Comparison of ENCODE assay signal across 28 mouse cellular contexts in the genomic region with DNA sequence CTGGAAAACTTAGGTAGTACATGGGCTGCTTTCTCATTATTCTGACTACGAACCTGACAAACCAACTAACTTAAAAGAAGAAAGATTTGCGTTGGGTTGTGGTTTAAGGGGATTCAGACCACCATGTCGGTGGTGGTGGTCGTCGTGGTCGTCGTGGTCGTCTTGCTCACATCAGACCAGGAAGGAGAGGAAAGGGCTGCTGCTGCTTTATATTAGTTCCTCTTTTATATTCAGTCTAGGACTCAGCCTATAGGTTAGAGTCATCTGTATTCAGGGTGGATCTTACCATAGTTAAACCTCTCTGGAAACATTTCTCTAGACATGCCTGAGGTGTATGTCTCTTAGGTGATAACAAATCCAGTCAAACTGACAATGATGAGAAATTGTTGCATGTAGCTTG. TPM values are rescaled to one million over a fixed set of nuclear protein-coding genes. Genes with fewer than 3 reads are reported as not detected.
DNase-seq lines count a peak whose midpoint lies in the region; ATAC-seq and TF ChIP-seq lines count a peak whose summit lies in the region.
"Had no signal": no experiment of that assay in that cellular context is flagged by ENCODE, and none has a peak within 500 bp of the region (broad histone marks: within the 10 kb centered on the region; RNA-seq: fewer than 3 reads in every experiment).

No protein-coding gene starts in this region.

- H3K27me3 ChIP-seq in CH12.LX (replicated peaks), result no peaks in the 10 kb centered on the region
- H3K27me3 ChIP-seq in kidney, embryonic 15.5 days, result no peaks in the 10 kb centered on the region
- H3K27me3 ChIP-seq: embryonic facial prominence, embryonic 13.5 days; forebrain, embryonic 12.5 days; forebrain, embryonic 15.5 days; heart, embryonic 12.5 days; heart, embryonic 15.5 days had no signal

- 97% methylated on average over 8 of the region's 8 CpGs for WGBS in kidney, embryonic 15.5 days

- no peak for TF ChIP-seq CTCF in CH12.LX (conservative IDR thresholded peaks at IDR 0.05 in 1 of 2, IDR thresholded peaks at IDR 0.05 in 1 of 2; ENCODE audit: low read depth in 2 of 2, low read length in 2 of 2)

- H3K9ac ChIP-seq in CH12.LX (ENCODE audit: insufficient read depth, low read depth), result no peak overlapping the region
- H3K9ac ChIP-seq in kidney, embryonic 15.5 days, result no peak overlapping the region
- H3K9ac ChIP-seq: embryonic facial prominence, embryonic 13.5 days; forebrain, embryonic 12.5 days; forebrain, embryonic 15.5 days; heart, embryonic 12.5 days; heart, embryonic 15.5 days; hindbrain, embryonic 14.5 days had no signal

- H3K4me3 ChIP-seq in CH12.LX (replicated peaks in 1 of 3; ENCODE audit: low read depth in 2 of 3, low read length in 2 of 3, poor library complexity in 1 of 3), result no peak overlapping the region
- H3K4me3 ChIP-seq in kidney, embryonic 15.5 days (replicated peaks), result no peak overlapping the region
- H3K4me3 ChIP-seq: embryonic facial prominence, embryonic 10.5 days; embryonic facial prominence, embryonic 13.5 days; erythroblast, embryonic 14.5 days; forebrain, embryonic 12.5 days; forebrain, embryonic 15.5 days; gastrocnemius, adult 2 months; heart, embryonic 12.5 days; heart, embryonic 15.5 days had no signal

- H3K79me2 ChIP-seq in CH12.LX (replicated peaks; ENCODE audit: control insufficient read depth, extremely low read depth, insufficient read depth, poor library complexity, severe bottlenecking), result no peaks in the 10 kb centered on the region

- H3K9me3 ChIP-seq in CH12.LX (replicated peaks; ENCODE audit: low read length), result no peaks in the 10 kb centered on the region
- H3K9me3 ChIP-seq in kidney, embryonic 15.5 days (replicated peaks), result no peaks in the 10 kb centered on the region
- H3K9me3 ChIP-seq: embryonic facial prominence, embryonic 10.5 days; embryonic facial prominence, embryonic 13.5 days; forebrain, embryonic 12.5 days; forebrain, embryonic 15.5 days; heart, embryonic 12.5 days; heart, embryonic 15.5 days had no signal

- peak; percentile 5 for DNase-seq in CH12.LX (ENCODE audit: extremely low read depth)
- no peak for DNase-seq in thymus, postnatal 25 days
- DNase-seq in right cerebral cortex, postnatal 25 days, result no peak
- DNase-seq: adrenal gland, adult 2 months; adrenal gland, postnatal 14 days; cerebellum, adult 11 months; cerebellum, adult 2 months; cerebellum, adult 9-11 months; cerebellum, postnatal 25 days; embryo, embryonic 11 days; gastrocnemius, adult 2 months; gastrocnemius, postnatal 14 days; heart, adult 18-20 months; heart, postnatal 10 days; heart, postnatal 36 days; kidney, adult 11 months had no signal

- in situ Hi-C loops in CH12.LX (cut with MboI; ENCODE audit: low pct_ligation_motif_present, low pct_unique_long_range_greater_than_20kb, low sequenced_read_pairs), result no loop called here

- no peak overlapping the region for H3K4me2 ChIP-seq in CH12.LX (ENCODE audit: insufficient read depth, low read depth, poor library complexity, severe bottlenecking)
- H3K4me2 ChIP-seq in kidney, embryonic 15.5 days, result no peak overlapping the region
- H3K4me2 ChIP-seq: embryonic facial prominence, embryonic 13.5 days; forebrain, embryonic 12.5 days; forebrain, embryonic 15.5 days; heart, embryonic 12.5 days; heart, embryonic 15.5 days; hindbrain, embryonic 14.5 days had no signal

- ATAC-seq in common myeloid progenitor, adult 5-6 weeks (replicated peaks; ENCODE audit: low read depth, poor library complexity, severe bottlenecking), result peak; percentile 74
- 0 out of 2 replicates have a peak, but pooled peaks have one; percentile 21 for ATAC-seq in megakaryocyte, adult 5-6 weeks (ENCODE audit: poor library complexity, severe bottlenecking)
- no peak for ATAC-seq in kidney, embryonic 15.5 days (replicated peaks; ENCODE audit: low FRiP score)
- ATAC-seq: CD4-positive, CD25-positive, alpha-beta regulatory T cell, adult 4 months; forebrain, embryonic 15.5 days had no signal

- TF ChIP-seq EP300 in CH12.LX (IDR thresholded peaks at IDR 0.05; ENCODE audit: low read length), result no peak

- dilution Hi-C loops in CH12.LX (cut with MboI; ENCODE audit: extremely low pct_ligation_motif_present, extremely low pct_unique_long_range_greater_than_20kb, low sequenced_read_pairs), result no loop called here

- H3K36me3 ChIP-seq in CH12.LX (replicated peaks in 1 of 2; ENCODE audit: control insufficient read depth in 1 of 2, insufficient read depth in 1 of 2, low read length in 1 of 2), result peaks cover 54 to 84% of the 10 kb centered on the region in 2 experiments
- H3K36me3 ChIP-seq in kidney, embryonic 15.5 days, result peaks cover 62% of the 10 kb centered on the region

- no peak overlapping the region for H3K27ac ChIP-seq in CH12.LX (ENCODE audit: insufficient read depth, low read depth)
- no peak overlapping the region for H3K27ac ChIP-seq in kidney, embryonic 15.5 days
- H3K27ac ChIP-seq: embryonic facial prominence, embryonic 10.5 days; embryonic facial prominence, embryonic 13.5 days; forebrain, embryonic 12.5 days; forebrain, embryonic 15.5 days; gastrocnemius, adult 2 months; heart, embryonic 15.5 days; hindbrain, embryonic 14.5 days had no signal

- peaks cover 3 to 4% of the 10 kb centered on the region in 2 experiments; a peak in 2 of 4 replicates for H3K4me1 ChIP-seq in CH12.LX (ENCODE audit: control insufficient read depth in 1 of 2, insufficient read depth in 2 of 2)
- no peaks in the 10 kb centered on the region for H3K4me1 ChIP-seq in kidney, embryonic 15.5 days
- H3K4me1 ChIP-seq: embryonic facial prominence, embryonic 10.5 days; embryonic facial prominence, embryonic 13.5 days; forebrain, embryonic 12.5 days; forebrain, embryonic 15.5 days; heart, embryonic 15.5 days had no signal

- no peak for TF ChIP-seq RAD21 in CH12.LX (IDR thresholded peaks at IDR 0.05; ENCODE audit: low read depth, low read length)

- TF ChIP-seq POLR2A in CH12.LX (IDR thresholded peaks at IDR 0.05; ENCODE audit: low read depth, low read length), result no peak

TF ChIP-seq in CH12.LX, 34 proteins besides CTCF, POLR2A, EP300 and RAD21:
- TF ChIP-seq MAX (IDR thresholded peaks at IDR 0.05; ENCODE audit: low read length) (no peak), MEF2A (IDR thresholded peaks at IDR 0.05; ENCODE audit: borderline replicate concordance, low read depth, low read length) (no peak), SMC3 (IDR thresholded peaks at IDR 0.05; ENCODE audit: low read depth, low read length) (no peak), POLR2AphosphoS2 (IDR thresholded peaks at IDR 0.05; ENCODE audit: low read depth, low read length) (no peak), GABPA (IDR thresholded peaks at IDR 0.05; ENCODE audit: insufficient replicate concordance, low read depth, low read length) (no peak), UBTF (IDR thresholded peaks at IDR 0.05; ENCODE audit: low read depth, low read length) (no peak), HCFC1 (IDR thresholded peaks at IDR 0.05; ENCODE audit: low read depth, low read length) (no peak), KAT2A (IDR thresholded peaks at IDR 0.05; ENCODE audit: insufficient replicate concordance, low read length) (no peak), PAX5 (IDR thresholded peaks at IDR 0.05; ENCODE audit: low read length) (no peak), USF1 (IDR thresholded peaks at IDR 0.05; ENCODE audit: low read depth, low read length) (no peak), TBP (conservative IDR thresholded peaks at IDR 0.05; ENCODE audit: low read depth, low read length) (no peak)

RNA-seq across cellular contexts. Expression of a gene that starts 19.0 kb away (rescaled TPM):
- total RNA-seq in CH12.LX (2012; rRNA removed) (25.9 and 26.6 TPM in 2 replicates), CH12.LX (2014; rRNA removed) (34.5 and 36.6 TPM in 2 replicates)
- polyA plus RNA-seq in CH12.LX (2012; ENCODE audit: insufficient read length, low read depth), result 42.2 and 49.6 TPM in 2 replicates
- total RNA-seq in common myeloid progenitor, adult 5-6 weeks (2017), result 43.9 and 45.0 TPM in 2 replicates
- 29.2 and 32.6 TPM in 2 replicates for total RNA-seq in megakaryocyte, adult 5-6 weeks (2015)
- total RNA-seq in megakaryocyte, adult 5-6 weeks (2017), result 36.5 and 47.2 TPM in 2 replicates
- polyA plus RNA-seq in kidney, embryonic 15.5 days (2015; fragmentation: Nextera tagmentation; extraction: Ambion mirVana), result 31.0 and 32.6 TPM in 2 replicates

RNA-seq across cellular contexts. Expression of a gene that starts 55.0 kb away (rescaled TPM):
- total RNA-seq in CH12.LX (2012; rRNA removed) (1.3 and 1.6 TPM in 2 replicates), CH12.LX (2014; rRNA removed) (0.54 and 0.63 TPM in 2 replicates)
- 0.66 and 0.75 TPM in 2 replicates for polyA plus RNA-seq in CH12.LX (2012; ENCODE audit: insufficient read length, low read depth)
- 0.59 TPM in 1 of 2 replicates, not detected in the other for total RNA-seq in common myeloid progenitor, adult 5-6 weeks (2017)
- total RNA-seq in megakaryocyte, adult 5-6 weeks (2015), result 0.22 and 0.52 TPM in 2 replicates
- 0.37 and 0.57 TPM in 2 replicates for total RNA-seq in megakaryocyte, adult 5-6 weeks (2017)
- polyA plus RNA-seq in kidney, embryonic 15.5 days (2015; fragmentation: Nextera tagmentation; extraction: Ambion mirVana), result 1.8 and 1.9 TPM in 2 replicates
